Mouse (Mus musculus) gastrocnemius, adult 8-10 months (tissue): ENCODE data around the gene Zdhhc21. TPM values are rescaled to one million over a fixed set of nuclear protein-coding genes. Genes with fewer than 3 reads are reported as not detected.
A peak's percentile ranks its signal among the peaks of the same experiment; 100 is the strongest.

Experiments
- DNase-seq, 2 experiments: peaks; one replicate each; pipeline ENCODE4 v3.0.0; 2022; ENCODE audit warnings: low spot score in 2 of 2
- total RNA-seq, 4 experiments: library from RNA; stranded (reverse); gene quantifications; 2 replicates each; pipeline ENCODE4 v1.2.4; 2022

Zdhhc21 gene
- 10 to 100 TPM; 10.1 to 15.2 (median 12.1) TPM for total RNA-seq

GRCm38 (mm10) chr4:82859131-82860125 lies at the start of gene Zdhhc21:
Gene Zdhhc21, minus strand, starts transcription at chr4:82859958.
- peak; percentile 42 to 64 for DNase-seq

- DNase-seq, result no peak
Measured at GRCm38 (mm10) chr4:82895227-82895626, 35.5 kb upstream of the Zdhhc21 start.

GRCm38 (mm10) chr4:82892247-82892646 lies 32.5 kb upstream of the Zdhhc21 start:
- no peak for DNase-seq

GRCm38 (mm10) chr4:82891566-82891965 lies 31.8 kb upstream of the Zdhhc21 start:
- DNase-seq, result no peak

GRCm38 (mm10) chr4:82891049-82891448 lies 31.3 kb upstream of the Zdhhc21 start:
- DNase-seq, result no peak

GRCm38 (mm10) chr4:82890585-82890984 lies 30.8 kb upstream of the Zdhhc21 start:
- no peak for DNase-seq

- no peak for DNase-seq
Measured at GRCm38 (mm10) chr4:82886148-82886547, 26.4 kb upstream of the Zdhhc21 start.

GRCm38 (mm10) chr4:82885535-82885913 lies 25.8 kb upstream of the Zdhhc21 start:
- DNase-seq, result no peak

- peak in 1 of 2 experiments; percentile 37 for DNase-seq
Measured at GRCm38 (mm10) chr4:82884636-82885534, 25.1 kb upstream of the Zdhhc21 start, which contains the start of gene Cer1. Gene Cer1, minus strand, starts transcription at chr4:82885148.

- DNase-seq, result no peak
Measured at GRCm38 (mm10) chr4:82882500-82882899, 22.7 kb upstream of the Zdhhc21 start.

- no peak for DNase-seq
Measured at GRCm38 (mm10) chr4:82881366-82881765, 21.6 kb upstream of the Zdhhc21 start.

- no peak for DNase-seq
Measured at GRCm38 (mm10) chr4:82880243-82880642, 20.5 kb upstream of the Zdhhc21 start.

GRCm38 (mm10) chr4:82879152-82879551 lies 19.4 kb upstream of the Zdhhc21 start:
- DNase-seq, result no peak

- no peak for DNase-seq
Measured at GRCm38 (mm10) chr4:82876656-82877055, 16.9 kb upstream of the Zdhhc21 start.

GRCm38 (mm10) chr4:82875532-82875931 lies 15.8 kb upstream of the Zdhhc21 start:
- DNase-seq, result no peak

- no peak for DNase-seq
Measured at GRCm38 (mm10) chr4:82874791-82875190, 15.0 kb upstream of the Zdhhc21 start.

- no peak for DNase-seq
Measured at GRCm38 (mm10) chr4:82872548-82872947, 12.8 kb upstream of the Zdhhc21 start.

GRCm38 (mm10) chr4:82872121-82872520 lies 12.4 kb upstream of the Zdhhc21 start:
- DNase-seq, result no peak

GRCm38 (mm10) chr4:82870931-82871330 lies 11.2 kb upstream of the Zdhhc21 start:
- no peak for DNase-seq

- no peak for DNase-seq
Measured at GRCm38 (mm10) chr4:82867731-82868445, 8.1 kb upstream of the Zdhhc21 start.

GRCm38 (mm10) chr4:82867111-82867510 lies 7.4 kb upstream of the Zdhhc21 start:
- no peak for DNase-seq
